Mouse (Mus musculus) cerebellum, postnatal 10 days (tissue): ENCODE measurements around the gene Tnfrsf11a.
A peak's percentile ranks its signal among the peaks of the same experiment; 100 is the strongest.

Experiments used
- DNase-seq, 2 experiments: peaks; one replicate each; pipeline ENCODE4 v3.0.0; 2021; ENCODE audit warnings: mixed read lengths in 2 of 2

The Tnfrsf11a gene

DNA sequence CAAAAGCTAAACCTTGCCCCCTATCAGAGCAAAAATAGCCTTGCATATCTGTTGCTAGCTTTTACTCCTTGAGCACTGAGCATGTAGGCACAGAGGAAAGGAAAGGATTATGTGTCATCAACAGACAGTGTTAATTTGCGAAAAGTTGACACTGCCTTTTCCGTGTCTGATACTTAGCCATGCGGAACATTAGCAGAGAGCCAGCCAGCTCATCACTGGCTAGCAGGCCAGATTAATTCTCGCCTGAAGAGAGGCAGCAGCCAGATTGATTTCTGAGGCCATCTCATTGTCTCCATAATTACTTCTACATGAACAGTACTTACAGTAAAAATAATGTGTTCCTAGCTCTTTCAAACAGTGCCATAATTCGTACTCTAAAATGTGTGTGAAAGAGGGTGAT lies 48.7 kb downstream of the Tnfrsf11a start:
- peak; percentile 67 for DNase-seq

DNA sequence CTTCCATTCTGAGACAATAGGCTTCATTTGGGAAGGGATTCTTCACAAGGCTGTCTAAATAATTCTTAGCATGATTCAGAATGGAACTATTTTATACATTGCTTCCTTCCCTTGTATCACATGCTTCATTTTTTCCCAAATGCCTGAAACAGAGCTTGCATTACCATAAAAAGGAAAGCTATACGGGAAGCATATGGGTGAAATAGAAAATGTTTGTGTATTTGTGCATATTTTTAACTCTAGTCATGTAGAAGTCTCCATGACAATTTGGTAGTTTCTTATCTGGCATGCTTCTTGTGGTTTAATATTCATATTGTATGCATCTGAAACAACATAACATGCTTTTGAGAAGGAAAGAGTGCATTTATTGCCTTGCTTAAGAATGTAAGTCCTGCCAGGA lies 52.3 kb downstream of the Tnfrsf11a start:
- DNase-seq = no peak

DNA sequence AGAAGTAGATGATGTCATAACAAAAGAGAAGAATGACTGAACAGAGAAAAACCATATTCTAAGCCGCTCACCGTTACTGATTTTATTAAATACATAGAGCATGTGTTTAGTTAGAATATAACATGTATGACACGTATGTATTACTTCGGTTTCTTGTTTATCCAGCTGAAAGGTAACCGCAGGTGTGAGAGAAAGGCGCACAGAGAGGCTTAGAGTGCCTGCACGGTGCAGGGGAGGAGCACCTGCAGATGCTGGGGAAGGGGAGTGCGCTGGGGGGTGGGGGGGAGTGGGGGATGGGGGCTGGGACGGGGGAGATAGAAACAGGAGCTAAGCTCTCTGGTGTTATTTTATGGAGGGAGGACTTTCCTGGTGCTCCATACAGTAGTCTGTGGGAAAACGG lies 62.4 kb downstream of the Tnfrsf11a start:
- no peak for DNase-seq

DNA sequence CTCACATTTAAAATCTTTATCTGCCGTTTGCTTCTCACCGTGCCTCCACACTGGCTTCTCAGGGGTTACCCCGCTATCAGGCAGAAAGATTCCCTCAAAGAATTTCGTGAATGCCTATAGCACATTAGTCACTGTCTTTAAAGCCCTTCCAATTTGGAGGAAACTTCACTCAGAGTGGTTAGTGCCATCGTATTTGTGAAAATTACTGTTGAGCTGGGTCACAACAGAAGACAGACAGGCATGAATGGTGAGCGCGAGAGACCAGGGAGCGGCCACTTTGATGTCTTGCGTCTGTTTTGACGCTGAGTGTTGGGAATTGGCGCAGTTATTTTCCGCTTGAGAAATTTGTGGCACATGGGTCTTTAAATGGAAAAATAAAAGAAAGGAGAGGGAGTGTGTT lies 62.9 kb downstream of the Tnfrsf11a start:
- peak; percentile 34 to 39 for DNase-seq

DNA sequence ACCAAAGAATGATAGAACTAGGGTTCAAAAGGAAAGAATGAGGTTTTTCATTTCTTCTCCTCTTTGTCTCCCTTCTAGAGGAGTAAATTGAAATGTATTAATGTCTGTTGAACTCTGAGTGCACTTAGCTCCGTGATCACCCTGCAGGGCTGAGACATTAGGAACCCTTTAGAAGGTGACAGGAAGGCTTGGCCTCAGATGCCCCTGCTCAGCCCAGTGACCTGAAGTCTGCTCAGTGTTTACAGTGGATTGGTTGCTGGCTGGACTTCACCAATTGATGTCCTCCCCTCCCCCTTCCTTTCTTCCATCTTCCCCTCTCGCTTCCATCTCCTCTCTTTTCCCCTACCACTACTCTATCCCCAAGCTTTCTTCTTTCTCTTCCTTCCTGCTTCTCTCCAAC lies 63.3 kb downstream of the Tnfrsf11a start:
- DNase-seq = peak; percentile 75 to 81

DNA sequence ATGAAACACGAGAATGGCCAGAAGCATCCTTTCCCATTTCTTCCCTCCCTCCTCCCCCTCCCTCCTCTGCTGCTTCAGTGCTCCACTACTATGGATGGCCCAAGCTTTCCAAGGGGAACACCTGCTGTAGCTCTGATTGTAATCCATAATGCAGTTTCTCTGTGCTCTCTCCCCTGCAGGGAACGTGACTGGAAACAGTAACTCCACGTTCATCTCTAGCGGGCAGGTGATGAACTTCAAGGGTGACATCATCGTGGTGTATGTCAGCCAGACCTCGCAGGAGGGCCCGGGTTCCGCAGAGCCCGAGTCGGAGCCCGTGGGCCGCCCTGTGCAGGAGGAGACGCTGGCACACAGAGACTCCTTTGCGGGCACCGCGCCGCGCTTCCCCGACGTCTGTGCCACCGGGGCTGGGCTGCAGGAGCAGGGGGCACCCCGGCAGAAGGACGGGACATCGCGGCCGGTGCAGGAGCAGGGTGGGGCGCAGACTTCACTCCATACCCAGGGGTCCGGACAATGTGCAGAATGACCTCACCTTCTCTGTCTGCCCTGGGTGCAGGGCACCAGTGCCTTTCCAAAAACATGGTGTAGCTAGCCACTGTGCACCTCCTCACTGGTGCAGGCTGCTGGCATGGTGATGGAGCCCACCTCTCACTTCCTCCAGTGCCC lies 64.0 kb downstream of the Tnfrsf11a start:
- peak; percentile 76 to 79 for DNase-seq

DNA sequence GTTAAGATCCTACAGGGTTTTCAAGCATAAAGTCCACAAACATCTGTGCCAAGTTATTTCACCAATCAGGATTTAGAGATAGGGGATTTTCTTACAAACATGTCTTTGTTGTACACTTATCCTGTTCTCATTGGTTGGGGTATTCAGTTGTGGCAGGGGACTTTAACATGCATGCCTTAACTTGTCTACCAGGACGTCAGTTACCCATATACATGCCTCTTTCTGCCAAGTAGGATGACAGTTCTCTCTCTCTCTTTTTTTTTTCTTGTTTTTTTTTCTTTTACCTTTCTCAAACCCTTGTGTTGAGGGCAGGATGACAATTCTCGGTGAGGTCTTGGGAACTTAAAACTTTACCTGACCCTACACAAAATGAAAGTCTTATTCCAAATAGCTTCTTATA lies 65.9 kb downstream of the Tnfrsf11a start:
- no peak for DNase-seq

DNA sequence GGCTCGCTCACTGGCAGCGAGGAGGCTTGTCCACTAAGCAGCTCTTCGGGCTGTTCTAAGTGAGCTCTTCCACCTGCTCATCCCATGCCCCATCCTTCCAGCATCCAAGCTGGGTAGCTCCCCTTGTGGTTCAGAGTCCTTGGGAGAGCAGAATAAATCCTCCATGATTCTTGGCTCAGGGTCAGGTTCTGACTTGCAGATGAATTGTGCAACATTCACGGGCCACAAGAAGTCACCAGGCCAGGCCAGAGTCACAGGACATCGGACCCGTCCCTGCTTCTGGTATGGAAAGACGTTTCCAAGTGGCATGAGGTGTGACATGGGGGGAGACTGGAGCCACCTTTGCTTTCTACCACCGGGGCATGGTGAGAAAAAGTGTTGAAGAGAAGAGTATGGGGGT lies 68.3 kb downstream of the Tnfrsf11a start:
- DNase-seq = no peak

DNA sequence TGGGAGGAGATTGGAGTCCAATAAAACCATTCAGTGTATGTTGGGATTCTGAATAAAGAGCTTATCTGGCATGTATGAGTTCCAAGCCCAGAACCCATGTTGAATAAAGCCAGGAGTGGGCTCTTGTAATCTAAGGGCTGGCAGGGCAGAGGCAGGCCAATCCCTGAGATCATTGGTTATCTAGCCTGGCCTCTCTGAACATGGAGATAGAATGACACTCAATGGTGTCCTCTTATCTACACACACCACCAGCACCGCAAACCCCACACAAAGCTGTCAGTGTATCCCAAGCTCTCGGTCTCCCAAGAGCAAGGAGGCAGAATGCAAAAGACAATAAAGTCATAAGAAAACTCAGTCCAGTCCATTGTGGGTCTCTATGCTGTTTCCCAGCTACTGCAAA lies 70.8 kb downstream of the Tnfrsf11a start:
- DNase-seq = no peak

DNA sequence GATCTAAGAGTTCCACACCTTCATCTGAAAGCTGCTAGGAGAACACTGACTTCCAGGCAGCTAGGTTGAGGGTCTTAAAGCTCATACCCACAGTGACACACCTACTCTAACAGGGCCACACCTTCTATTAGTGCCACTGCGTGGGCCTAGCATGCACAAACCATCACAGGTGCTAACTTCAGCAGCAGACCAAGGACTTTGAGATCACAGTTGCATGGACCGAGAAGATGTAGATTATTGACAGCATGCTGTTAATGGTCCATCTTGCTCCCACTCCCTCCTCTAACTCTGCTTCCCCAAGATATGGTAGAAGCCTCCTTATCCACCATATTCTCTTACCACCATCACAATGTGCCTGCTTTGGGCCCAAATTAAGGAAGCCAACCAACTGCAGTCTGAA lies 79.2 kb downstream of the Tnfrsf11a start:
- no peak for DNase-seq

DNA sequence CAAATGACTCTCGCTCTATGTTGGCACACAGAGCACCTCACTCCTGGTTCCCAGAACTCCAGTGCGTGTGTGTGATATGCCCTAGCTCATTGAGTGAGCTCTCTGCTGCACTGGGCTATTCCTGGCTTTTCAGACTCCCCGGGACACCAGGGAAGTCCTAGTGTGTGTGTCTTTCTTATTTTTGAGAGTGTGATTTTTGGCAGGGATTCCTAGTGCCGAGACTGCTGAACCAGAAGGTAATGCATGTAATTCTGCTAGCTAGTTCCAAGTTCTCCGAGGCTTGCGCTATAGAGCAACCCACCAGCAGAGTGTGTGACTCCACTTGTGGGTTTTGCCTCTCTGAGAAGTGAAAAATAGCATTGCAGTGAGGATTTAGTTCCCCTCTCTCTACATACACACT lies 96.1 kb downstream of the Tnfrsf11a start:
- no peak for DNase-seq

DNA sequence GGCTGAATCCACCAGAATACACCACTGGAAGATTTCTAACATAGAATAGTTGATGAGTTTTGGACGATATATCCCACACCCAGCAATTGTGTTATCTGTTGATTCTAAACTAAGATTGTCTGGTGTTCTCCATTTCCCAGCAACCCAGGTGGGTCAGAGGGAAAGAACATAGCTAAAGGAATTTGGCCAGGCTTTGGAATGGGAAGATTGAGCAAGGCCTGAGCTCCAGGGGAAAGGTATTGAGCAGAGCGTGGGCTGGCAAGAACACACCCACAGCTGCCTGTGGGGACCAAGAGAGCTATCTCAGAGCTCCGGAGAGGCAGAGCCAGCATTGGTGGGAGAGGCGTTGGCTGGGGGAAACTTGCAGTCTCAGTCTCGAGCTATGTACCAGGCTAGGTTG lies 97.3 kb downstream of the Tnfrsf11a start:
- DNase-seq = no peak

DNA sequence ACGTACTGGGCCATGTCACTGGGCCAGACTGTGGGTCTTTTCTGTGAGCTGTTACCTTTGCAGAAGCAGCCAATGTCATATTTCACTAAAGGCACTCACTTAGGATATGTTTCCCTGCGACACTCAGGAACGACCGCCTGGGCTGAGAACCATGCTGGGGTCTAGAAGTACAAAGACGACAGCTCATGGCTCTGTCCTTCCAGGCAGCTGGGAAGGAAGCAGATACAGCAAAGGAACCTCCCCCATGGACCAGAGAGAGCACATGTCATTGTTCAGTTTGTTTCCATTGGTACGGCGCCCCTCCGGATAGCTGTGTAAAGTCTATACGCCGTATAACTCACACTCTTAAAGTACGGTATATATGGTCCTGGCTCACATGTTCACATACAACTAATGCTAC lies 97.9 kb downstream of the Tnfrsf11a start:
- DNase-seq = no peak

DNA sequence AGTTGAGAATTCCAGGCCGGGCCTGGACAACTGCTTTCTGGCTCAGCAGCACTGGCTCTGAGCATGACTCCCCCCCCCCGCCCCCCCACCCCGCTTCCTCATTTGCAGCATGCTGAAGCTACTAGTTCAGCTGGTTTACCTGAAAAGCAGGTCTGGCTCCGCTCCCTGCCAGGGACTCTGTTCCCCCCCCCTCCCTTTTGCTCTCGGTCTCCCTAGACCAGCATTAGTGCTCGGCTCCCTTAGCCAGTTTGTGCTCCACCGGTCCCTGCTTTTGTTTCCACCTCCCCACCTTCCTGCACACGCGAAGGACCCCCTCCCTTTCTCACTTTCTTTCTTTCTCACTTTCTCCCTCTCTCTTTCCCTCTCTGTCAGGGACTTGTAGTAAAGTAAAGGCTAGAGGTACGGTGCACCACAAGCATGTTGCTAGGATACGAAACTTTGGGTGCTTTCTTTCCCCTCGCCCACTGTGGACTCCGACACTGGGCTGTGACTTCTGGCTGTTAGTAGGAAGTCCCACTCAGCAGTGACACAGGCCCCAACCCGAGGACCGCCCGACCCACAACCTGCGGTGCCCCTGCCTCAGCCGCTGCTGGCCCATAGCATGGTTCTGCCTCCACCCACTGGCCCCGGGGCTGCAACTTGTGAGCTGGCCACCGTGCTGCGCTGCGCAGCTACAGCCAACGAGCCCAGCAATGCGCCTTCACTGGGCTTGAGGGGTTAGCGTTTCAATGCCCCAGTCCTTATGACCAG lies 100.2 kb downstream of the Tnfrsf11a start:
- peak; percentile 31 to 38 for DNase-seq

DNA sequence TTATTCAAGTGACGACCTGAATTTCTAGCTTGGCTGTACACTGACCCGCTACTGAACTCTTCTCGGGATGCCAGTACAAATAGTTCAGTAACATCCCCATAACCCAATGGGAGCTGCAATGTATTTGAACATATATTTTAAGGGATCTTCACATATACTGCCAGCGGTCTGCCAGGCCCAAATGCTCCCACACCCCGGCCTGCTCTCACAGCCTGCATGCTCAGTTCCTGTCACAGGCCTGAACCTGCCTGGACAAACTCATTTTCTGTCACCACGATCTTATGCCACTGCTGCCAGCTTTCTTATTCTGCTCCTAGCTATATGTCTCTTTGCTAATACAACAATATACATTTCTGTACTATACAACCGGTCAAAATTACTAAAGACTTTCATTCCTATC lies 100.9 kb downstream of the Tnfrsf11a start:
- no peak for DNase-seq

DNA sequence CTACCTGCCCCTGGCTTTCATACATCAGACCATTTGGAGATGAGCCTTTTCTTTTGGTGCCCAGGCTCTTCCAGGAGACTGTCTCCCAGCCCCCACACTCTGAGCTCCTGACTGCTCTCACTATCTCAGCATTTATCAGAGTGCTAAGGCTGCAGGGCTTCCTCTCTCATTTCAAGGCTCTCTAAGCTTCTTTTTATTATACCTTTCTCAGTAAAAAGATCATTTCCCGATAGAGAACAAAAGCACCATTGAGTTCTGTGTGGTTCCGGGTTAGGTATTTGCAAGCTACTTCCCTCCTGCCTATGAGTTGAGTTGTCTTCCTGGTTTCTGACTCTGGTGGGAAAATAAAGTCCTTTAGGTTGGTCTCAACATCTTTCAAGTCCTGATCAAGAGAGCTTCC lies 103.0 kb downstream of the Tnfrsf11a start:
- no peak for DNase-seq

DNA sequence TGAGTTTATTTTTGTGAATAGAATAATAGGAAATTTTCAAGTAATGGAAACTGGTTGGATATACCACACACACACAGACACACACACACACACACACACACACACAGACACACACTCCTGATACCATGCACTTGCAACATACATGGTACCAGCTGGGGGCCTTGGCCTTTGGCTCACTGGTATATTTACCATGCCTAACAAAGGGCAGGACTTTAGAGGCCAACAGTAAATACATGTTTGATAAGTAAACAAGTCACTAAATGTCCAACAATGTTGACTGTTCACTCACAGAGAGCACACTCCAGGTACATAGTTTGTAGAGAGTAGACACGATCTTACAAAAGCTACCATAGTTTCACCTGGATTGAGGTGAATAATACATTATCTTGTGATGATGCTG lies 104.6 kb downstream of the Tnfrsf11a start:
- no peak for DNase-seq

DNA sequence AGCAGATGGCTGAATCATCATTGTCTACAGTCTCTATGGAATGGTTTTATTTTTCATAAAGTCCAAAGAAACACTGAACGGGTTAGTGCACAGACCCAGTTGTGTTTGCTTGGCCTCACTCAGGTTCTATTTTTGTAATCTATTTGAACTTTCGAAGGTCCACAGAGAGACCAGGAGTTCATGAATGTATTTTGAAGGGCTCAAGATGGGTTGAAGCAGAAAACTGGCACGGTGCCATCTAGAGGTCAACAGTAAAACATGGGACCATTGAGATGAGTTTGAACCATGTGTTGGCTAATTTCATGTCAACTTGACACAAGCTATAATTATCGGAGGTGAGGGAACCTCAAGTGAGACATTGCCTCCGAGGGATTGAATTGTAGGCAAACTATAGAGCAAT lies 105.1 kb downstream of the Tnfrsf11a start:
- no peak for DNase-seq

DNA sequence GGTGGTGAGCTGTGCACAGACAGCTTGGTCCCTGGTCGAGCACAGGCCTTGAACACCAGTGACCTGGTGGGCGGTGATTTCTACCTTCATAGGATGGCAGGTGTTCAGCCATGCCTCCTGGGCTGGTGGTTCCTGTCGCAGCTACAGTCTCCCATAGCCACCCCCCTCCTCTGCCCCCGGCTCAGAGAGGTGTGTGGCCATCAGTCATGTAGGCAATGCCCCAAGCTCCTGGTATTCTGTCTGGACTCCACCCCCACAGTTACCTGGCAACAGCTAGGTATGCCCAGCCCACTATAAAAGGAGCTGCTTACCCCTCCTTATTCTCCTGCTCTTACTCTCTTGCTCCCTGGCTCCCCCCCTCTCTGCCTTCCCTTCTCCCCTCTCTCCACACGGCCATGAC lies 105.8 kb downstream of the Tnfrsf11a start:
- no peak for DNase-seq

DNA sequence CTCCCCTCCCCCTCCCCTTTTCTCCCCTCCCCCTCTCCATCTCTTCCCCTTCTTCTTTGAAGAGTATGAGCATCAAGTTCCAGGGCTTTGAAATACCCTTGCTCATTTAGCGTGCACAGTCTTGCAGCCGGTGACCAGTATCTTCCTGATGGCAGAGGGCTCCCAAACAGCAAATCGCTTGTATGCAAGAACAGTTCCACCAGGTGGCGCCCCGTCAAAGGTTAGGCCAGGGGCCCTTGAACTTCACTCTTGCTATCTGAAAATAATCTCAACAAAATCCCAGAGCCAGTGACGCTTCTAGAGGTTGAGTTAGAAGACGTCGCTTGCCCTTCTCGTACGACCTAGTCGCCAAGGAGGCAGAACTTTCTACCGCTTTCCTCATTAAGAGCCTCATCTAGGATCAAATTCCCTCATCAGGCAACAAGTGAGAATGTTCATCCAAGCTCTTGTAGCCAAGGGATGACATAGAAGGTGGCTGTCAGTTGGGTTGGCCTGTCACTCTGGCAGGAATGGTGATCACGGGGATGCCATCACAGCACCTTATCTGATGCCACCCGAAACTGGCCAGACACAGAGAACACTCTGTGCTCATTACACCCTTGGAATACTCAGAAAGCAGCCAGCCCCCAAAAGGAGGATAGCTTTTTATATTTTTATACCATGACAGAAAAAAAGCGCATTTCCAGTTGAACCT lies 110.7 kb downstream of the Tnfrsf11a start:
- peak; percentile 96 to 98 for DNase-seq

DNA sequence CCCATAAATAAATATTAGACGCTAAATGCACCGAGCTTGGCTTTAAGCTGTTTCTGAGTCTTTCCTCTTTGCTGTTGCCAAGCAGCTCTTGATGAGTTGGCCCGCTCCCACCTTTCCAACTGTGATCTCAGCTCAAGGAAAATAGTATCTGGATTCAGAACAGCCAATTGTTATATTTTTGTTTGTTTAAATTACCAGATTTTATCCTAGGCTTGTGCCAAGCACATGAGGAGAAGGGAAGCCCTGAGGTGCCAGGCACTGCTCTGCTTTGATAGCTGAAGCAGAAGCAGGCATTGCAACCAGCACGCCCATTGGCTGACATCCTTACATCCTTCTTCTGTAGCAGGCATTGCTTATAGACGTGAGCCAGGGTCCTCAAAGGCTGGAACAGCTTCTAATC lies 114.5 kb downstream of the Tnfrsf11a start:
- peak; percentile 59 to 71 for DNase-seq
